Mouse (Mus musculus) right cerebral cortex, postnatal 4 days (tissue): Measurements from ENCODE around the gene Pus3.
A peak's percentile ranks its signal among the peaks of the same experiment; 100 is the strongest.
"Not testable (repeated sequence)": the region's sequence is repeated elsewhere in the genome, so short reads cannot be mapped to it uniquely, and the experiment has no call there.

ENCODE experiments used
- DNase-seq: peaks from one replicate; pipeline ENCODE4 v3.0.0-alpha.2; 2022

Pus3 gene

DNA sequence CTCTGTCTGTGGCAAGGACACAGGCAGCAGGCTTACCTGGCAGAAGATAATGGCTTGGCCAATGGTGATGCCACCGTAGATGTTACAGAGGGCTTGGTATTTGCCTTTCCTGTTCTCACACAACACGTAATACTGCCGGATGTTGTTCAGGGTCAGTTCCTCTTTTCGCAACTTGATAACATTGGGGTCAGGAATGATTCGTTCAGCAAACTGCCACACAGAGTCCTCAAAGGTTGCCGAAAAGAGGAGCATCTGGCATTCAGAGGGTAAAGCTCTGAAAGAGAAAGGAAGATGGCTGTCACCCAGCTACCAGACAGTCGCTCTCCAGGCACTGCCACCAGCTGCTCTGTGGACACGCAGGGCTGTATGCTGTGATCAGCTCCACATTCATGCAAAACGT lies 11.7 kb upstream of the Pus3 start:
- no peak for DNase-seq

DNA sequence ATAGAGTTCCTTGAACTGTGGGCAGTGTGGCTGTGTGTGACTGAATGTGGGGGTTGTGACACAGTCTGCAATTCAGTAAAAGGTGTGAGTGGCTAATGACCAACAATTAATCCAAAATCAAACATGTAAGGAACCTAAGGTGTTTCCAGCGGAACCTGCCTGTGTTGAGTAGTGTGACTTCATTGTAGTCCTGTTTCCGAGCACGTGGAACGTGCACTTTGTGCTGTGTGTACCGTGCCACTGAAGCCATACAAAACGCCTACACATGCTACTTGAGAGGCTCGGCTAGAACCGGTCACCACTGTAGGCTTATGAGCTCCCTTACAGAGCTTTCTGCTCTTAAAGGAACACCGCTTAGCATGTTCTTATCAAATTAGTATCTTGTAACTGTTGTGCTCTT lies 9.9 kb upstream of the Pus3 start:
- no peak for DNase-seq

DNA sequence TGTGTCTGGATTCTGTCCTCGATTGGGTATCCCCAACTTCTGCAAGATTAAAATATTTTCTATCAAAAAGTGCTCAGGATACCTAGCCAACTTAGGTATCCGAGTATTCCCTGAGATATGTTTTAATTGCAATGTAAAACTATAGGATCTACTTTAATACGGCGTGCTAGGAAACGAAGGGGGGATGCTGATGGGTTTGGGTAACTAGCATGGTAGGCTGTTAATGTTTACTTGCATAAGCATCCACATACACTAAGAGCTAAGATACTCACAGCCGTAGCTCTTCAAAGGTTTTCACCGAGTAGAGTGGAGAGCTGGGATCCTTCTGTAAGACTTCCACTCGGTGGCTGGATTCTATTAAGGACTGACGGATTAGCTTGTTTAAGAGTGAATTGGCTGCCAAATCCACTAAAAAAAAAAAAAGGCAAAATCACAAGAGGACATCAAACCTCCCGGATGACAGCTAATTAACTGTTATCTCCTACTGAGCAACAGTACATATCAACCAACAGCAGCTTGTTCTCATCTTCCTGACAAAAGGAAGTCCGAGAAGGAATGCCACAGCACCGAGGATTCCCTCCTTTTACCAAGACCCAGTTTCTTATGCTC lies 1.8 kb upstream of the Pus3 start:
- no peak for DNase-seq

DNA sequence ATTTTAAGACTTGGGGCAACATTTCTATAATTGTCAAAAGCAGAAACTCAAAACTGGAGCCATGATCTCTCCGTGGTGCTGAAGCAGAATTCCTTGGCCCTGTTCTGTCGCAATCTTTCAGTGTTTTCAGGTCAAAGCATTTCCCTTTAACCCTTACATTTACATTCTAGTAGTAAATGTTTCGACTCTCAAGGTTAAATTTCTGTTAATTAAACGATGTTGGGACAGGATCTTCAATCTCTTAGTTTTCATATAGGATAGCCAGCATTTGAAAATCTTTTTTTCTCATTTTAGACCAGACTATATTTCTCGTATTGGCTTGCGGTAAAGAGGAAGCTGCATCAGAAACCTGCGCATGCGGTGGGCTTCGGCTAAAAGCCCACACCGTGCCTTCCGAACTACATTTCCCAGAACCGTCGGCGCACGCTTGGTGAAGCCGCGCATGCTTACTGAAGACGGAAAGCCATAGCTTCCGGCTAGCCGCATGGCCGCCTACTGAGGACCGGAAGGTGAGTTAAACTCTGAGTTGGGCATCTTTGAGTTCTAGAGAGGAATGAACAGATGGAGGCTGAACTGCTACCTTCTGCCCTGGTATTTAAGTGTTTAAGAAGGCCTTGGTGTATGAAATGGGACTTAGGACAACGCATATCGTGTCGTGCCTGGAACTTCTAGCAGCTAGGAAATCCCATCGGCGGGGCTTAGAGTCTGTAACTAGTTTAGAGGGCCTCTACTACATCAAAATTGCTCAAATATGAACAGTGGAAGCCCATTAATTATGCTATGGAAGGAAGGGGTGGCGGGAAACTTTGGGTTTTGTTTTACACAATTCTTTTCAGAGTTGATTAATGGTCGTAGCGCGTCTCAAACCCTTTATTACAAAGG lies 855 bp downstream of the Pus3 start:
- DNase-seq: peak; percentile 83

DNA sequence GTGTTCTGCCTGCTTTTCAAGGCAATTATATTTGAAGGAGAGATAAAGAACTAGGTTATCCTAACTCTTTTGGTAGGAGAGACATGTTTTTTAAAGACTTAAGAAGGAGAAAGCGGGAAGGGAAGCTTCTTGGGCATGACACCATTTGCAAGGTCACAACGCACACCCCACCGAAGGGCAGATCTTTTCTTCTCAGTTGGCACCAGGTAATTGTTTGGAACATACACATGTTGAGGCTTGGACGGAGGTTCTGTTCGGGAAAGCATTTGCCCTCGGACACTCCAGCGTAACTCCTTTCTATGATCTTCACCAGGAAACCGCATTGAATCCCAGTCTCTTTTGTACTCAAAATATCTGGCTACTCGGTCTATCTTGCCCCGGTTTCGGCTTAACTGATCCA lies 2.7 kb downstream of the Pus3 start:
- no peak for DNase-seq

GRCm38 (mm10) chr9:35561583-35561982 lies 3.2 kb downstream of the Pus3 start:
- DNase-seq: no peak

GRCm38 (mm10) chr9:35564536-35565240 lies 6.3 kb downstream of the Pus3 start:
- no peak for DNase-seq

DNA sequence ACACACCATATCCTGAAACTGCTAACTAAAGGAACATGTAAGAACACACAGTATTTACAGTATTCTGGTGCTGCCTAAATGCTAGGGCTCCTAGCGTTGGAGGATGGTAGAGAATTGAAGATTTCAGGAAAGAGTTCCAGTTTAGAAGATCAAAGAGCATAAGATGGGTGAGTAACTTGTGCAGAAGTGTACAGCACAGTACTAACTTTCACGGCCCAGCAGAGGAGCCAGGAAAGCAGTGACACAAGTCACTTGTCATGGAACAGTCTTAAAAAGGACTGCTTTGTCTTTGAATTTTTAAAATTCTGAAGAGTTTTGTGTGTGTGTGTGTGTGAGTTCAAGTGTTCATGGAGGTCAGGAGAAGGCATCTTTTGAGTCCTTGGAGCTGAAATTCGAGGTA lies 9.6 kb downstream of the Pus3 start:
- no peak for DNase-seq

DNA sequence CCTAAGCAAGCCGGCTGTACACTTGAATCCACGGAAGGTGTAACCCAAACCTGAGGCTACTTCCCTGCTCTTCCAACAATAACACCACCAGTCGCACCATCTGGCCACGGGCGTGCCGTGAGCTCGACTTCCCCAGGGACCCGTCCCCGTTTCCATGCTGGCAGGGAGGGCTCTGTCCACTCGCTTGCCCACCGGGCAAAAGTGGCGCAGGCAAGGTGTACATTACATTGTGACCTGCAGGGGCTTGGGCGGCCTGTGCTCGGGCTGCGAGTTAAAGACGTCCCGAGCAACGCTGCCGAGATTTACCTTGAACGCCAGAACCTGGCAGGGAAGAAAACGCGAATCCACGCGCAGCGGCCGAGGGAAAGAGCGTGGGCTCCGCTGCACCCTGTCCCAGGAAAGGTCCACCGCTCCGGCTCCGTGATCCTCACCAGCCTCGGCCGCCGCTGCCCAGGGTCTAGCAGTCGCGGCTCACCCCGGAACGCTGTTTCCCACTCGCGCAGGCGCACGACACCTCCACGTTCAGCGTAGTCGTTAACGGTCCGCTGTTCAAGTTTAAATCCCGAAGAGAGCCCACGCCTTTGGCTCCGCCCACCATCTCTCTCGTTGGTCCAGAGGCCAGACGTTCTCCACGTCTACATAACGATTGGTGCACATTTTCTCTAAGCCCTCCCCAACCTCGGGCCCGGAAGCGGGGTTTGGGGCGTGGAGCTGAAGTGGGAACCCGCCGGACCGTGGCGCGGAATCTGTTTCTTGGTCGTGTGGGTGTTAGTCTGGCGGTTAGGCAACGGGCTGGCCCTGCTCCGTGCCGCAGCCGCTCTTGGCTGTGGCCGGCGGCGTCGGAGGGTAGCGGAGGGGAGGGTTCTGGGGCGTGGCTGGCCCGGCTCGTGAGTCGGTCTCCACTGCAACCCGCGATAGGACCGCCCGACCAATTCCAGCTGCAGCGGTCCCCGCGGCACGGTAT lies 11.5 kb downstream of the Pus3 start, which contains the start of the genes Pate2 and Hyls1:
Gene Pate2 (plus strand): TSS at position 714 of the 964 bp plus-strand sequence.
Gene Hyls1 (minus strand): TSS at position 828 of the 964 bp plus-strand sequence.
- peak; percentile 89 for DNase-seq

- DNase-seq: no peak
Measured at GRCm38 (mm10) chr9:35570663-35571062, 12.3 kb downstream of the Pus3 start.

- DNase-seq: no peak
Measured at GRCm38 (mm10) chr9:35574416-35574815, 16.0 kb downstream of the Pus3 start.

DNA sequence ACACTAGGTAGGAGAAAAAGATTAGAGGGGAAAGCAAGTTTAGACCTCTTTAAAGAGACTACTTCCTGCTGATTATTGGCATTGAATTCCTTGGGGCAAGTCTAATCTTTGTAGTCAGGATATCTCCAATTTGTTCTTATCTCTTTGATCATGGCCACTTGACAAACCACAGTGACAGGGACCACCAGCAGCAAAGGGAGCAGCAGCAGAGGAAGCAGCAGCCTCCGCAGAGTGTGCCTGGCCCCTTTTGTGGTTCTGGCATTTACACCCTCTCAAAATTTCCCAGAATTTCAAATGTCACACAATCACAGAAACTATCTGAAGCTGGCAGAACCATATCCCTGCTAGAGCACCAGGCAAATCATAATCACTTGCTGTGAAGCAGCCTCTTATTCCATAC lies 29.3 kb downstream of the Pus3 start:
- no peak for DNase-seq

DNA sequence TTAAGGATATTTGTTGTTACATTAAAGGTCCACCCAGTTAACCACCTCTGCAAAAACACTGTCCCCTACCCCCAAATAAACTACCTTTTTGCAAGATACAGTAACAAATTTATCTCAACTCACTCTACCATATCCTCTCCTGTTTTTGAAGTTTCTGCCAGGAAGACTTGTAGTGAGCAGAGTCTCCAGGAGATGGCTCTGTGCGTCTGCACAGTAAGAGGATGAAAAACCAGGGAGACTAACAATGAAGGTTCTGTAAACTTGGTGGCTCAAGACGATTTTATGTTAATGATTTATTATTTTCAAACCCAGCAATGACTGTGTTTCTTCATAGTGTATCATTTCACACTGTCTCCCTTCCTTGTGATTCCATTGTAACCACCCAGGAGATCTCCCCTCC lies 34.5 kb downstream of the Pus3 start:
- peak; percentile 50 for DNase-seq

DNA sequence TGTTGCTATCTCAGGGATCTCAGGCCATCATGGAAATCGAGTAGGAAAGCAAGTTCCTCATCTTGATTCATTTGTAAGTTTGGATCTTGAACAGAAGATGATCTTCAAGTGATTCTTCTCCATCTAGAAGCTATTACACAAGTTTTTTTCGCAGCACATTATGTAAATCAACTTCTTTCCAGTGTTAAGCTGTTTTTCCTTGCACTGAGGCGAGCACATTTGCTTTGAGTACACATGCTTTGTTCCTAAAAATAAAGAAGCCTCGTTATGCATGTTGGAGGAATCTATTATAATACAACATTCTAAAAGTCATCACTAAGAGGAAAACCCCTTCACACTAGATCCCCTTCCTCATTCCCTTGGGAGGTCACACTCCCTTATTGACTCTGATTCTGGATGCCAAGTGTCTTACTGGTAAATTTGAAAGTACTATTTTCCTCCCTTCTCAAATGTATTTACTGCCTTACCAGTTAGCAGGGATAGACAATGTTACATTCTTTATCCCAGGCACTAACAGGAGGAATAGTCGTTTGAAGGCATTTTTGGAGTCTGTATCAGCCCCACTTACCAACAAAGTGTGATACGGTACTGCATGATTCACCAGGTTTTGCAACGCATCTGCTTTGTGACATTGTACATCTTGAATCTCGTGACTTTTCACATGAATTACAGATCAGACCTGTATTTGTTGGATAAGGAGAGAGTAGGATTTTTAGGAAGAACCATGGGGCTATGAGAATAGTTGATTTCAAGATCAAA lies 49.4 kb downstream of the Pus3 start:
- DNase-seq: no peak

DNA sequence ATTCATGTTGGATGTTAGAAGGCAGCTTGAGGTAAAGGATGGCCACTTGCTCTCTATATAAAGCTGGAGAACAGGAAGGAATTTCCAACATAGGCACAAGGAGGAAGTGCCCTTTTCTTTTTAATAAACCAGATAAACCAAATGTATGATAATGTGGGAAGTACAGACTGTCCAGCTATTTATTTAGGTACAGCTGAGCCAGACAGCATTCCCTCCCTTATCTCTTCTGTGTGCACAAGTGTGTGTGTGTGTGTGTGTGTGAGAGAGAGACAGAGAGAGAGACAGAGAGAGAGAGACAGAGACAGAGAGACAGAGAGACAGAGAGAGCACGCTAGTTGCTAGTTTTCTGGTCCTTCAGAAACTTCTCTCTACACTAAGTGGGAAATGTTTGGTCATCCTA lies 53.4 kb downstream of the Pus3 start, which contains the start of gene Pate4:
Gene Pate4 (minus strand): TSS at position 101 of the 400 bp plus-strand sequence.
- no peak for DNase-seq

DNA sequence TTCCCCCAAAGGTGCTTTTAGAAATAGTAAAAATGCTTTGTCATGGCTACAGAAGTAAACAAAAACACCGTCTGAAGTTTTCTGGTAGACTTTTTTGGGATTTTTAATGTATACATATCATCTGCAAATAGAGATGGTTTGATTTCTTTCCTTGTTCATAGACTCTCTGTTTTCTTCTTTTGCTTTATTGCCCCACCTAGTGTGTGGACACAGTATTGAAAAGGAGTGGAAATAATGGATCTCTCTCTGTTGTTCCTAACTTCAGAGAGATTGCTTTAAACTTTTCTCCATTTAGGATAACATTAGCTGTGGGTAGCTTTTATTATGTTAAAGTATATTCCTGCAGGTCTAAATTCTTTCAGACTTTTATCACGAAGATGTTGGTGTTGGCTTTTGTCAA lies 55.6 kb downstream of the Pus3 start:
- DNase-seq: no peak

DNA sequence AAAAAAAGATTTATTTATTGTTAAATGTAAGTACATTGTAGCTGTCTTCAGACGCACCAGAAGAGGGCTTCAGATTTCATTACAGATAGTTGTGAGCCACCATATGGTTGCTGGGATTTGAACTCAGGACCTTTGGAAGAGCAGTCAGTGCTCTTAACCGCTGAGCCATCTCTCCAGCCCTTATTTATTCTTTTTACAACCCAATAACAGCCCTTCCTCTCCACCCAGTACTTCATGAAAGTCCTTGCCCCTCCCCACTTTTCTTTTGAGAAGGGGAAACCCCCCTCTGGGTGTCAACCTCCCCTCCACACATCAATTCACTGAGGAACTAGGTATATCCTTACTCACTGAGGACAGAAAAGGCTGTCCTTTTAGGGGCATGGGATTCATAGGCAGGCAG lies 58.4 kb downstream of the Pus3 start:
- not testable (repeated sequence) for DNase-seq
